Mouse (Mus musculus) kidney, postnatal 10 days (tissue): ENCODE data around the gene Dhx57.
A peak's percentile ranks its signal among the peaks of the same experiment; 100 is the strongest.
"Not testable (repeated sequence)": the region's sequence is repeated elsewhere in the genome, so short reads cannot be mapped to it uniquely, and the experiment has no call there.

Source experiments
- DNase-seq: peaks from one replicate; pipeline ENCODE4 v3.0.0; 2021; ENCODE audit warnings: mixed read lengths

The Dhx57 gene

DNA sequence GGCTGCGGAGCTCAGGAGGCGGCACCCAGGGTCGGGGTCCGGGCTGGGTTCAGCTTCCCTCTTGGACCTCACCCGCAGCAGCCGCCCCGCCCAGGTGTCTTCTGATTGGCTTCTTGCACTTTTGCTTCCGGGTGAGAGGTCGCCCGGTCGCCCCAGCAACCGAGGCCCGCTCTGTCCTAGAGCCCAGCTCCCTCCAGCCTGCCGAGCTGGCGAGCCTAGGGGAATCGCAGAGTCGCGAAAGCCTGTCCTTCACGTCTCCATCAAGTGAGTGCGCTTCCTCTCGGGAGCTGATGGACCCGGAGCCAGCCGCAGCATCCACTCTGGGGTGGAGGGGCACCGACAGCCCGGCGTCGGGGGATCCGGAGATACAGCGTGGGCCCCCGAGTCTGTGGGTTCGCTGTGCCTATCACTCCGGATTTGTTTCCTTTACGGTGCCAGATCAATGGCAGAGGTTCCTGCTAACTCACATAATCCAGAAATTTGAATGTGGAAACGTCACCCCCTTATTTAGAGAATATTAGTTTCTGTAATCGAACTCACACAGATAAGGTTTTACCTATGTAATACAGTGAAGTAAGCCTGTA, at the start of gene Dhx57, which contains the start of gene Morn2:
Gene Dhx57, minus strand, starts transcription at position 403 of the 584 bp plus-strand sequence.
Gene Morn2, plus strand, starts transcription at position 130 of the 584 bp plus-strand sequence.
- peak; percentile 99 for DNase-seq

DNA sequence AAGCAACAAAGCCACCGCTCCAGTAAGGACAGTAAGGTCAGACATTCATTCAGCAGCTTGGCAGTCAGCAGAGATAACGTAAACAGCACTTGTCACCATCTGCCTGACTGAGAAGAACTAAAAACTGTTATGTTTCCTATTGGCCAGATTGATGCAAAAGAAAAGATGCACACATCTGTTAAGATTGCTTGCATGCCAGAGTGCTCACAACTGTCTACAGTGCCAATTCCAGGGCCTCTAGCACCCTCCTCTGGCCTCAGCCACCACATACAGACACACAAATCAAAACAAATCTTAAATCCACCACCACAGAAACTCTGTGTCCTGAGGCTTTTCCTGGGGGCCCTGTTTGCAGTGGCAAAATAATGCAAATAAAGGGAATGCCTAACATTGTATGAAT, 42.1 kb upstream of the Dhx57 start:
- peak; percentile 18 for DNase-seq

DNA sequence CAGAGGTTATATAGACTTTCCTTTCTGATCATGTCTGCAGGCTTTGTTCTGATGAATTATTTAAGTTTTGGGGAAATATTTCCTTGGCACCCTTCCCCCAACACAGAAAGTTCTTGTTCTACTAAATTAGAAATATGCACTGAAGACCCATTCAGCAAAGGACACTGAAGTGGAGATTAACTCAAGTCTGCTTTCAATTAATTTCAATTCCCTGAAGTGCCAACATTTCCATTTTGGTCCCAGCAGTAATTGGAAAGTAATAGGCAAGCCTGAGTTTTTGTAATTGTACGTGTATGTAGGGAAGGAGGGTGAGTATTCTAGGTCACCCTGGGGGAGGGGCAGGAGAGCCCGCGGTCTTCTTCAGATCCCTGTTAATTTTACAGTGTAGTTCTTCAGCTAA, 36.2 kb upstream of the Dhx57 start:
- DNase-seq = no peak

DNA sequence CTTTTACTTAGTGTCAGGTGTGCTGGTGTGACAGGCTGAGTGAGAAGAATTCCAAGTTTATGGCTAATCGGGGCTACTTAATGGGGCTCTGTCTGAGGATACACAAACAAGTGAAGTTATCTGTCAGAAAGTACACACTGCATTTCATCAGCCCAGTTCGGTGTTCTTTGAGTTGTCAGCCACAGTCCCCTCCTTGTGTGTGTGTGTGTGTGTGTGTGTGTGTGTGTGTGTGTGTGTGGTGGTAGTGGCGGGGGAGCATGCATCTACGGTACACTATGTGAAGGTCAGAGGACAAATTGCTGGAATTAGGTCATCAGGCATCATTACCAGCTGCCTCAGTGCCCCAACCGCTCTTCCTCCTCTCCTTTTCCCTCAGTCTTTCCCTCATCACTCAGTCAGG, 35.2 kb upstream of the Dhx57 start:
- no peak for DNase-seq

DNA sequence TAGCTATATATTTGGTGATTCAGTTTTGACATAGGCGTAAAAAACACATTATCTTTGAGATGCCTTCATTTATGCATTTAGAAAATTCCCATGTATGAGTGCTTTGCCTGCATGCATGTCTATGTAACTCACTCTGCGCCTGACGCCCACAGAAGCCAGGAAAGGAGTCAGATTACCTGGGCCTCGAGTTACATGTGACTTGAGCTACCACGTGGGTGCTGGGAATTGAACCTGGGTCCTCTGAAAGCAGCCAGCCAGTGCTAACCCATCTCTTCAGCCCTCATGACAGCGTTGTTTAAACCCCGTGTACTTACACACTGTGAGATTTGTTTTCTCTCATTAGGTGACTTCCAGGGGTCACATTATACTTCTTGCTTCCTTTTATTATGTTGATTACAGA, 34.2 kb upstream of the Dhx57 start:
- no peak for DNase-seq

DNA sequence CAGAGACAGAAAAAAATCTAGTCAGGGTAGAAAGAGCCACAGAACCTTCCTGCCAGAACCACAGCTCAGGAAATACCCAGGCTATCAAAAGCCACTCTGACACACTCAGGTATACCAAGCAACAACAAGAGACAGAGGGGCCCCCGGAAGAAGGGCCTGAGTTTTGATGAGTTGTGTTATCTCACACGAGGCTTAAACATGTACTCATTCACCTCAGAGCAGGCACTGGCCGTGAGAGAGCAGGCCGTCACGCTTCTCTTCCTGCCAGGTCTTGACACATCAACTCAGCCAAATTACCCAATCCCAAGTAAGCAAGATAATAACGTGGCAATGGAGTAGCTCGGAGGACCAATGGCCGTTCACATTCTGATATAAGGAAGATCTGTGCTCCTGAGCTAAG, 33.4 kb upstream of the Dhx57 start:
- no peak for DNase-seq

DNA sequence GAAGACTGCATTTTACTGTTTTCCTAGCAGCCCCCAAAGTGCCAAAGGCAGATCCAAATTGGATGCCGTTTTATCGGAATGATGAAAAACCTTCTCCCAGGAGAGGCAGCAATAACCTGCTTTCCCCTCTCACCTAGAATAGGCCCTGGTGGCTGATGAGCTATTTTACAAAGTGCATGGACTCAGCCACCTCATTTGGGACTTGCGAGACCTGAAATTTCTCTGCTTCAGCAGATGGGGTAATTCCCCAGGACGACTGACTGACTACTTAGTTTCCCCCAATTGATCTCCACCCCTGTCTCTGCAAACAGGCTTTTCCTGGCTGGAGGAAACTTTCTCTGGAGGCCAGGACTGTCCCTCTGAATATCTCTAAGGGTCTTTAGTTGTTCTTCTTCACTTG, 32.7 kb upstream of the Dhx57 start:
- no peak for DNase-seq

DNA sequence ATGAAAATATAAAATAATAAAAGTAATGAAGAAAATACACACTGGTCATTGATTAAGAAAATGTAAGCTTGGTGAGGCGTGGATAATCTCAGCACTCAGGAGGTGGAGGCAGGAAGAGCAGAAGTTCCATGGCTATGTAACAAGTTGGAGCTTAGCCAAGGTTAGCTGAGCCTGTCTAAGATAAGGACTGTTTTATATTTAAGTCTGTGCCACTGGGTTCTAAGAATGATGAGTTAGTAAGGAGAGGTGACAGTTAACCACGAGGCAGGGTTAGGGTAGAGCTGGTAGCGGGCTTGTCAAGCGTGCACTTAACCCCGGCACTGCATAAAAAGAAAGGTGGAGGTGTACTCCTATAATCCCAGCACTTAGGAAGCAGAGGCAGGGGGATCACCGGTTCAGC, 32.0 kb upstream of the Dhx57 start:
- DNase-seq = no peak

DNA sequence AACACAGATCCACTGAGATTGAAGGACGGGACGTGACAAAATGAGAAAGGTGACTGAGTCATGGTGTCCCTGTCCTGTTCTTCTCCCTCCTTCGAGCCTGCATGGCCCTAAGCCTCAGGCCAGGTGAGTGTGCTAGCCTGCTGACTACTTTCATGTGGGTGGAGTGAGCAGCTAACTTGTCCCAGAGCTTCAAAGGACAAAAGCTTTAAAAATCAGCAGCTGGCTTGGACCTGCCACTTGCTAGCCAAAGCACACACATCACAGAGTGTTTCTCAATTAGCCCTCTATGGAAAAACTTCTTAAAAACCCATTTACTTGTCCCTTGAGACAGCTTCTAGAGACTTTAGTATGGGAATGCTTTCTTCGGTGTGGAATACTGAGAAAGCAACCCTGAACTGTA, 22.1 kb upstream of the Dhx57 start:
- no peak for DNase-seq

DNA sequence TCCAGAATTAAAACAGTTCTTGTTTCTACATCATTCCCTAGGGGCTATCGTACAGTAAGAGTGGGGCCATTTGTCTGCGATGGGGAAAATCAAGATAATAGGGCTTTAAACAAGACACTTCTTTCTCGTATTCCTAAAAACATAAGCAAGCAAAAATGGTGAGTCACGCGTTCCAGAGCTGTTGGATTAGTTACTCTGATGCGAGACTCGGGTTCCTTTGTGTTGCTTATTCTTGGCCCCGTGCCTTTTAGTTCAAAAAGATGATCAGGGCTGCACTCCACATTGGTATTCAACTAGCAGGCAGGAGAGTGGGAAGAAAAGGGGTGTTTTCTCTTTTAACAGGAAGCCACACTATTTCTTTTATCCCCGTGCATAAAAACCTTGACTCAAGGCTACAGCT, 21.5 kb upstream of the Dhx57 start:
- DNase-seq = no peak

DNA sequence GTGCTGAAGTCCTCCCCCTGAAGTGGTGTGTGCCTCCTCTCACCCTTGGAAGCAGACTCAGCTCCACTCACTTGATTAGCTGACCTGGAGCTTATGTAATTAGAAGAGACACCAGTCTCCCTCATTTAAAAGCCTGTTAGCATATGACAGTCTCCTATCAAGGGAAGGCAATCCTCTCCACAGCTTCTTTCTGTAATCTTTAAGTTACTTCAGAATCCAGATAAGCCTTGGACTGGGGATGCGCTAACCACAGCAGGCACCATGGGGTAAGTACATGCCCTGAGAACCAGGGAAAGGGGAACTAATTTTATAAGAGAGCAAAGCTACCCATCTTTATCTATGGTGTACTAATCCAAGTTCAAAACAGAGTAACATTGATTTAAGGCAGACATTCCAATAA, 17.0 kb upstream of the Dhx57 start, which contains the start of gene Arhgef33:
Gene Arhgef33, plus strand, starts transcription at position 157 of the 400 bp plus-strand sequence.
- DNase-seq = no peak

DNA sequence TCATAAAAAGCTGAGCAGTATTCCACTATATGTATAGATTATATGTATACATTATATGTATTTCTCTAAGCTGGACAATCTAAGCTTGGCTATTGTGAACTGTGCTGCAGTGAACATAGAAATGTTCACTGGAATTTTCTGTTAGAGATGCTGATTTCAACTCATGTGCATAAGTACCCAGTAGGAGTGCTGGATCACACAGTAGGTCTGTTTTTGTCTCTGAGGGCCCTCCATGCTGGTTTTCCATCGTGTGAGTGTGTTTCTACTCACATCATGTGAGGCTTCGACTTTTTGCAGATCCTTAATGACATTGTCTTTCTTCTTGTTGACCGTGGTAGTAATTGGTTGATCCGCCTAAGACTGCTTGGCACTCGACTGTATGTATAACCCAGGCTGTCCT, 8.6 kb upstream of the Dhx57 start:
- DNase-seq = no peak

DNA sequence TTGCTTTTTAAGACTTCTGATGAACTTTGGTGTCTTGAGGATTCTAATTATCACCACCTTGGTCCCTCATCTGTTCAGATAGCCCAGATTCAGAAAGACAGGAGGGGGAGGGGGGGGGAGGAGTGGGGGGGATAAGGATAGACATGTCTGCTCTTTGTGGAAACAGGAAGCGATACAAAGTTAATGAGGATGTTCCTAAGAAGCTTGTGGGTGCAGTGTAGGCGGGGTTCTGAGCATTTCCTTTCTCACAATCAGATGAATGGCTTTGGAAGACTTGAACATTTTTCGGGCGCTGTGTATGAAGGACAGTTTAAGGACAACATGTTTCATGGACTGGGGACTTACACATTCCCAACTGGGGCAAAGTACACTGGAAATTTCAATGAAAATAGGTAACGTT, 5.0 kb upstream of the Dhx57 start:
- DNase-seq = no peak

DNA sequence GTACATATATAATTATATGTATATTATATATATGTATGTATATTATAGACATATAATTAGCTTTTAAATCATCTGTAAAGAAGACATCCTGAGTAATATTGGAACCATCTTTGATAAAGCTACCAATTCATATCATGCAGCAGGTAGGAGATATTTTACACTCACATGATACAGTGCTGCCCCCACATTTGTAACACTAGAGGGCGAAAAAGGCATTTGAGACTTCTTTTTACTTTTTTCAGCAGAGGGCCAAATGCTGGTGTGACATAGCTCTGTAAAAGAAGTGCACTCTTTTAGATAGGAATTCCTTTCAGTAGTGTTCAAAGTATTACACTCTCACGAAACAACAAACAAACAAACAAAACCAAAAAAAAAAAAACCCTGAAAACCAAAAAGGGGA, 872 bp upstream of the Dhx57 start:
- DNase-seq = peak; percentile 62

DNA sequence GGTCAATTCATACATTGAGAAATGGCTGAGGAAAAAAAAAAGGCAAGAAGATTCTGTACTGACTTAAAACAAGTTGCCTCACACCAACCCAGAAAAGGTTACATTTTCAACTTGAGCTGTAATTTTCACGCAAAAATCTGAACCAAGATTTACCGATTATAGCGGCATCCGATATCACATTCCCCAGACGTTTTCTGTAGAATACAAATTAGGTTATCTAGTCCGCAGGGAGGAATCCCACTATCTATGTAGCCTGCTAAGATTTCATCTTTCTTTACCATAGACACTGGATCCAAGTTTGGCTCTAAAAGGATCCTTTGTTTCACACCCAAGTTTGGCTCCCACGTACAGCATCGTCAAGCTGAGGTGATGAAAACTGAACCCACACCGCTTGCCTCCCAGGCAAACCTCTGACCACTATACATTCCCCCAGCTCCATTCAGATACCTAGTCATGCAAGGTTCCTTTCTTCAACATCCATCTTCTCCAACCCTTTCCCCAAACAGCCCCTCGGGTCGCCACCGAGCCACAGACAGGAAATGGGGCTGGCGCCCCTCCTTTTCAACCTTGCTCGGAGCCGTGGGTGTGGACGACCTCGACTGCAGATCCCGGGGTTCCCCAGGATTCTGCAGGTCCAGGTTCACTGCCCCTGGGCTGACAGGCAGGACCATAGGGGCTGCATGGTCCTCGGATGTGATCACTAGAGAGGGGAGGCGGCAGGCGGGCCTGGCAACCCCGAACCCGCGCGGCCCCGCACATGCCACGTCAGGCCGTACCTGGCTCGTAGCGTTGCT, 799 bp downstream of the Dhx57 start:
- DNase-seq = no peak

DNA sequence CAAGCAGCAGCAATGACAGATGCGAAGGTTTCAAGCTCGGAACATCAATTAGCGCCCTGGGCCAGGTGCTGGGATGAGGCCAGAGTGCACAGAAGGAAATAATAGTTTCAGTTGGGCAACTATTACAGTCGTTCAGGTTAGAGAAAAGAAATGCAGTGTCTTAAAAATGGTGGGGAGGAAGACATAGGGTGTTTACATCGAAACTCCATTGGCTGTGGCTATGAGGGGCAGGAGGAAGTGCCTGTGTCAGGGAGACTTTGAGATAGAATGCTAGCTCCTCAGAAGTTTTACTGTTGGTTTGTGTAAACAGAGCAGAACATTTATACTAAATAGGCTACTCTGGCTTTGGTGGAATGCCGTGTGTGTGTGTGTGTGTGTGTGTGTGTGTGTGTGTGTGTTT, 2.3 kb downstream of the Dhx57 start:
- no peak for DNase-seq

DNA sequence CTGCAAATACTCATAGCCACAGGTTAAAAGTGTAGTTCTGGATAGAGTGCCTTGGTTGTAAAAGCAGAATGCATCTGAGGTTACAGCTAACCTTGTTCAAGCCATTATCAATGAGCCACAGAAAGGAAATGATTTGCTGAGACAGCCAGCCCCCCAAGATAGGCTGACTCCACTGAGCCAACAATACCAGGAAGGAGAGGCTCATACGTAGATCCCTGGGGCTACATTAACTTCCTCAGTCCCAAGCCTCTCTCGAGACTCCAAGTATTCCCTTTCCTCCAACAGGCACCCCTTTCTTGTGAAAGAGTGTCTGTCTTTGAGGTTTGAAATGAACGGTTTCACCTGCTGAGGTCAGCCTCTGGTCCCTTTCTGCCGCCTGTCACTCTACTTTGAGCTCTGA, 5.8 kb downstream of the Dhx57 start:
- no peak for DNase-seq

DNA sequence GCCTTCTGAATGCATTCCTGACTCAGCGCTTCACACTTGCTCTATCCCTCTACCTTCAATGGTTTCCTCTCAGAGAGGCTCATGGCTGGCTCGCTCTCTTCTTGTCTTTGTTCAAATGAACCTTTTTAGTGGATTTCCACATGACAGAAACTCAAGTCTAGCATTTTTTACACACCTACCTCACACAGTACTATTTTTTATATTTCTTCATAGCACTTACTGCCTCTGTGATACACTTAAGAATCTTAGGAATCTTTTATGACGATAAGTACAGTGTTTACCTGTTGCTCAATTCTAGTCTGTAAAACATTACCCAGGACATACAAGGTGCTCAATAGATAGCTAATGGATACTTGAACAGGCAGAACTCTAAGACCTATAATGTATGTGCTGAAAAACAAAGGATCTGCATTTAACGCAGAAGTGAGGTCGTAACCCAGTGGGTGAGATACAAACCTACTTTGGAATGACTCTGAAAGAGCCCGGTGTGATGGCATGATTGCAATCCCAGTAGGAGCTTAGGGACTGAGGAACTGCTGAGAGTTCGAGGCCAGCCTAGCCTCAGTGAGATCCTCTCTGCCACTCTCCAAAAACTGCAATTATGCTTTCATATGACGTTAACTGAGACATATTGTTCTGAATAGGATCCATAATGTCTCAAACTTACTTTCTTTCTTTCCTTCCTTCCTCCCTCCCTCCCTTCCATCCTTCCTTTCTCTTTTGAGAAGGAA, 10.8 kb downstream of the Dhx57 start:
- no peak for DNase-seq

DNA sequence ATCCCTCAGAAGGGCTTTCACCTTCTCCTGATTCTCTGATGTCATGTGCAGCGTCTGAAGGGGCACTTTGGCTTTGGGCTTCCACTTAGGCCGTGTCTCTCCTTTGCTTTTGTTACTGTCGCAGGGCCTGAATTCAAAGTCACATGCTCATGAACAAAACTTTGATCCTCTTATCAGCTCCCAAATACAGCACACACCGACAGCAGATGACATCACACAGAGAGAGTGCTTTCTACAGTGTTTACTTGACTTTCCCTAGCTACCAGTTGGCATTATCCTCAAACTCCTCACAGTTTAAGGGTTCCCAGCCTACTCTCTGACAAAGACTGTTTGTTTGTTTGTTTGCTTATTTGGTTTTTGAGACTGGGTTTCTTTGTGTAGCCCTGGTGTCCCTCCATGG, 12.0 kb downstream of the Dhx57 start:
- DNase-seq = no peak

DNA sequence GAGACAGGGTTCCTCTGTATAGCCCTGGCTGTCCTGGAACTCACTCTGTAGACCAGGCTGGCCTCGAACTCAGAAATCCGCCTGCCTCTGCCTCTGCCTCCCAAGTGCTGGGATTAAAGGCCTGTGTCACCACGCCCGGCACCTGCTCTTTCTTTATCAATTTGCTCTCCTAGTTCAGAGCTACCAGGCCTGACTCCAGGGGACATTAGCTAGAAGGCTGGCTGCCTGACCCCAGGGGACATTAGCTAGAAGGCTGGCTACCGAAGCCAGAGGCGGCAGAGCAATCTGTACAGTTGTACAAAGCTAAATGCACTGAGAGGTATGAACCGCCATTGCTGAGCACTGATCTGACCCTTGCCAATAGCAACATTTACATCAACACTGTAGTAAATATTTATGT, 19.7 kb downstream of the Dhx57 start:
- DNase-seq = not testable (repeated sequence)

DNA sequence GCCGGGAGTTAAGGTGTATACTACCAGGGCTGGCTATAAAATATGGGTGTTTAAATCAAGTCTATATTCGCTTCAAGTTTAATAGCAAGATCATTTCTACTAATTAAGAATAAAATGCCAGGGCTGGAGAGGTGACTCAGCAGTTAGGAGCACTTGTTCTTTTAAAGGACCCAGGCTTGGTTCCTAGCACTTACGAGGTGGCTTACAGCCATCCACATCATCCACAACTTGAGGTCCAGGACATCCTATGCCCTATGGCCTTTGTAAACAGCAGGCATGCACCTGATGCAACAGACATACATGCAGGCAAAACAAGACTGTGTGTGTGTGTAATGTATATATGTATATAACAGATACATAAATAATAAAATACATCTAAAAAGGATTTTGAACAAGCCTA, 22.1 kb downstream of the Dhx57 start:
- DNase-seq = no peak

DNA sequence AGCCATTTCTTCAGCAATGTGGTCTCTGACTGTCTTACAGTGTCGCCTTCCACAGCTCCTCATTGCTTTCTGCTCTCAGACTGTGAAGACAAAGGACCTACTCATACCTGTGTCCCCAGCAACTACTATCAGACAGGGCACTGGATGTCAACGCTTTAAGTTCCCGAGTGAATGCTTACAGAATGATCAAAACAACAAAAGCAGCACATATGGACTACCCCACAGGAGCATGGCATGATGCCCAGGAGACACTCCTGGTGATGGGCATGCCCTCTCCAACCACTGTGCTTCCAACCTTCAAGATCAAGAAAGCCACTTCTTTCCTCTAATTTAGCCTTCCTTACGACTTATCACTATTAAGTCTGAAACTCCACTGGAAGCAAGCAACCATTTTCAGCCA, 23.2 kb downstream of the Dhx57 start:
- no peak for DNase-seq

DNA sequence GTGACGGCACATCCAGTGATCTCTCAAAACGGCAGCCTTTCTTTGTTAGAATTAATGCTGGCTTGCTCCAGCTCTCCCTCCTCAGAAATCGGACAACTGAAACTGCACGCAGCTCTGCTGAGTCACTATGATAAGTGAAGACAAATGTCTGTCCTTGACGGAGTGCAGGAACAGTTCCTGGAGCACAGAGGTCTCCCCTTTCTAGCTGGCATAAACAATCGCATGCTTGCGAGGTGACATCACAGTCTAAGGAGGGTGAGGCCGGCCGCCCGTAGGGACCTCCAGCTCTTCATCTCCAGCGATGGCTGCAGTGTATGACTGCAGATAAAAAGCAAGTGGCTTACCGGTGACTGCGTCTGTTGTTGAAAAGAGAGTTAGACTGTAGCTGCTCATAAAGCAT, 35.1 kb downstream of the Dhx57 start:
- peak; percentile 16 for DNase-seq

DNA sequence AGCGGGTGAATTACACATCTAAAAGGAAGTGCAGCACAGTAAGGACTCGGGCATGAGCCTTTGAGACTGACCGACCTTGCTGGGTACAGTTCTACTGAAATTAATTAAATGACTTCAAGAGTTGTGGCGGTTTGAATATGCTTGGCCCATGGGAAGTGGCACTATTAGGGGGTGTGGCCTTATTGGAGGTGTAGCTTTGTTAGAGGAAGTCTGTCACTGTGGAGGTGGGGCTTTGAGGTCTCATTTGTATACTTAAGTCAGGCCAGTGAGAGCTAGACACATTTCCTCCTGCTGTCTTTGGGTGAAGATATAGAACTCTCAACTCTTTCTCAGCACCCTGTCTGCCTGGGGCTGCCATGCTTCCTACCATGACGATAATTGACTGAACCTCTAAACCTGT, 35.9 kb downstream of the Dhx57 start:
- DNase-seq = no peak
